Mouse (Mus musculus) left cerebral cortex, adult 2 months (tissue): ENCODE results near the gene Bend3. TPM values are rescaled to one million over a fixed set of nuclear protein-coding genes. Genes with fewer than 3 reads are reported as not detected.

Experiments used
- DNase-seq, 2 experiments: peaks; one replicate each; pipeline ENCODE4 v3.0.0; 2021 to 2022; ENCODE audit warnings: low spot score in 2 of 2, mixed read lengths in 1 of 2; ENCODE audit errors: extremely low spot score in 1 of 2
- H3K27ac ChIP-seq: fragments of 200-600 bp; 2 replicates; pipeline ENCODE4 v1.8.1; 2022
- H3K4me3 ChIP-seq: fragments of 200-600 bp; 2 replicates; pipeline ENCODE4 v1.8.1; 2022
- CTCF ChIP-seq: fragments of 200-600 bp; IDR thresholded peaks from 2 replicates; pipeline ENCODE4 v1.8.1; 2022; ENCODE audit warnings: antibody characterized with exemption, mild to moderate bottlenecking, moderate library complexity
- intact Hi-C: fragments of 180-260 bp; cut with DNase I; formaldehyde crosslinking; loops from one replicate; pipeline ENCODE4 v1.15.1; 2025
- total RNA-seq, 2 experiments: library from RNA; stranded (reverse); gene quantifications; 2 replicates each; pipeline ENCODE4 v1.2.3; 2021

The Bend3 gene
- total RNA-seq, 2 experiments from 2014 or later = 5.4 to 6.1 TPM

GRCm38 (mm10) chr10:43454671-43455070 is 24.0 kb upstream of the Bend3 start:
- Histone ChIP-seq H3K27ac (no peak overlapping the region), H3K4me3 (no peak overlapping the region)
- no peak for TF ChIP-seq CTCF
- intact Hi-C loops = loop anchor here (5.0 kb wide), 1 partner anchor 497 kb away; no protein-coding TSS in a partner anchor
- DNase-seq = no peak

GRCm38 (mm10) chr10:43462821-43463220 is 15.8 kb upstream of the Bend3 start:
- no peak for DNase-seq
- intact Hi-C loops = no loop called here
- Histone ChIP-seq H3K27ac (no peak overlapping the region), H3K4me3 (no peak overlapping the region)
- TF ChIP-seq CTCF = no peak

- H3K27ac ChIP-seq = no peak overlapping the region
- H3K4me3 ChIP-seq = no peak overlapping the region
- DNase-seq = no peak
- TF ChIP-seq CTCF = no peak
- intact Hi-C loops = no loop called here
These were observed 15.4 kb upstream of the Bend3 start for GRCm38 (mm10) chr10:43463227-43463626.

GRCm38 (mm10) chr10:43466223-43466622 is 12.4 kb upstream of the Bend3 start:
- TF ChIP-seq CTCF = no peak
- no peak overlapping the region for H3K27ac ChIP-seq
- DNase-seq = no peak
- H3K4me3 ChIP-seq = no peak overlapping the region
- intact Hi-C loops = no loop called here

- DNase-seq = no peak
- Histone ChIP-seq H3K27ac (no peak overlapping the region), H3K4me3 (no peak overlapping the region)
- intact Hi-C loops = no loop called here
- no peak for TF ChIP-seq CTCF
These were observed 11.0 kb upstream of the Bend3 start for GRCm38 (mm10) chr10:43467659-43468058.

GRCm38 (mm10) chr10:43468293-43468692 is 10.3 kb upstream of the Bend3 start:
- DNase-seq = no peak
- no peak for TF ChIP-seq CTCF
- intact Hi-C loops = no loop called here
- Histone ChIP-seq H3K27ac (no peak overlapping the region), H3K4me3 (no peak overlapping the region)

GRCm38 (mm10) chr10:43475376-43475775 is 3.3 kb upstream of the Bend3 start:
- H3K27ac ChIP-seq = no peak overlapping the region
- H3K4me3 ChIP-seq = no peak overlapping the region
- TF ChIP-seq CTCF = peak; percentile 52
- intact Hi-C loops = no loop called here
- DNase-seq = peak; percentile 20 to 24

- Histone ChIP-seq H3K4me3 (peak overlapping the region; percentile 76), H3K27ac (no peak overlapping the region)
- intact Hi-C loops = no loop called here
- no peak for TF ChIP-seq CTCF
- no peak for DNase-seq
These were observed 1.2 kb upstream of the Bend3 start for GRCm38 (mm10) chr10:43477459-43477858.

- Histone ChIP-seq H3K4me3 (peak overlapping the region; percentile 76), H3K27ac (peak overlapping the region; percentile 6; the same call in 1 of the 2 replicates)
- intact Hi-C loops = loop anchor here (2.0 kb wide), 2 partner anchors 63 to 257 kb away; partner anchors contain the start of genes 1700021F05Rik and Pdss2
- no peak for TF ChIP-seq CTCF
- DNase-seq = peak; percentile 23 to 38
These were observed 558 bp upstream of the Bend3 start for GRCm38 (mm10) chr10:43477865-43478681.

- DNase-seq = peak; percentile 82 to 83
- H3K27ac ChIP-seq = peak overlapping the region; percentile 87
- TF ChIP-seq CTCF = peak; percentile 82
- intact Hi-C loops = loop anchor here (2.0 kb wide), 2 partner anchors 61 to 259 kb away; partner anchors contain the start of genes 1700021F05Rik and Pdss2
- peak overlapping the region; percentile 76 for H3K4me3 ChIP-seq
These were observed 966 bp downstream of the Bend3 start for GRCm38 (mm10) chr10:43479436-43480157.

GRCm38 (mm10) chr10:43480227-43480849 is 1.7 kb downstream of the Bend3 start:
- Histone ChIP-seq H3K27ac (peak overlapping the region; percentile 69), H3K4me3 (peak overlapping the region; percentile 76)
- no peak for DNase-seq
- TF ChIP-seq CTCF = no peak
- intact Hi-C loops = no loop called here

- intact Hi-C loops = no loop called here
- no peak for TF ChIP-seq CTCF
- no peak overlapping the region for H3K4me3 ChIP-seq
- no peak overlapping the region for H3K27ac ChIP-seq
- no peak for DNase-seq
These were observed 2.5 kb downstream of the Bend3 start for GRCm38 (mm10) chr10:43481179-43481578.
